Mouse (Mus musculus) forebrain, embryonic 15.5 days (tissue): ENCODE data around the gene Brd7. TPM values are rescaled to one million over a fixed set of nuclear protein-coding genes. Genes with fewer than 3 reads are reported as not detected.

Experiments
- ATAC-seq: fragments of 200-750 bp; cut with Nextera tagmentation; replicated peaks from 2 replicates; pipeline ENCODE4 v1.8.0; 2017; ENCODE audit warnings: mild to moderate bottlenecking, moderate TSS enrichment, moderate library complexity
- H3K27ac ChIP-seq: fragments of 300-500 bp; sonication (generic); replicated peaks from 2 replicates; pipeline ENCODE4 v1.5.1; 2015; ENCODE audit warnings: mild to moderate bottlenecking, inconsistent platforms
- H3K27me3 ChIP-seq: fragments of 300-500 bp; sonication (generic); 2 replicates; pipeline ENCODE4 v1.6.1; 2015; ENCODE audit warnings: inconsistent platforms
- H3K36me3 ChIP-seq: fragments of 300-500 bp; sonication (generic); 2 replicates; pipeline ENCODE4 v1.6.1; 2015; ENCODE audit warnings: mild to moderate bottlenecking, inconsistent platforms
- H3K4me1 ChIP-seq: fragments of 300-500 bp; sonication (generic); 2 replicates; pipeline ENCODE4 v1.6.1; 2015; ENCODE audit warnings: inconsistent platforms
- H3K4me2 ChIP-seq: fragments of 300-500 bp; sonication (generic); replicated peaks from 2 replicates; pipeline ENCODE4 v1.6.1; 2015; ENCODE audit warnings: mild to moderate bottlenecking, inconsistent platforms
- H3K4me3 ChIP-seq: fragments of 300-500 bp; sonication (generic); 2 replicates; pipeline ENCODE4 v1.5.1; 2015; ENCODE audit warnings: mild to moderate bottlenecking, inconsistent platforms
- H3K9ac ChIP-seq: fragments of 300-500 bp; sonication (generic); replicated peaks from 2 replicates; pipeline ENCODE4 v1.6.1; 2015; ENCODE audit warnings: mild to moderate bottlenecking, inconsistent platforms
- H3K9me3 ChIP-seq: fragments of 300-500 bp; sonication (generic); 2 replicates; pipeline ENCODE4 v1.6.1; 2016; ENCODE audit warnings: inconsistent platforms
- WGBS: fragments of 180-500 bp; shearing (Covaris S2); methylation state at CpG from one replicate; pipeline ENCODE4 v1.1.7; 2015; ENCODE audit warnings: mixed read lengths; 5-methylcytosine and 5-hydroxymethylcytosine counted together
- polyA plus RNA-seq: library from polyadenylated mRNA; unstranded; fragments of >200 nt; fragmentation: Nextera tagmentation; extraction: Ambion mirVana; gene quantifications from 2 replicates; pipeline ENCODE4 v1.2.1, GENCODE M21; 2015

The Brd7 gene
- polyA plus RNA-seq, 1 experiment from 2014 or later, result 68.7 TPM

DNA sequence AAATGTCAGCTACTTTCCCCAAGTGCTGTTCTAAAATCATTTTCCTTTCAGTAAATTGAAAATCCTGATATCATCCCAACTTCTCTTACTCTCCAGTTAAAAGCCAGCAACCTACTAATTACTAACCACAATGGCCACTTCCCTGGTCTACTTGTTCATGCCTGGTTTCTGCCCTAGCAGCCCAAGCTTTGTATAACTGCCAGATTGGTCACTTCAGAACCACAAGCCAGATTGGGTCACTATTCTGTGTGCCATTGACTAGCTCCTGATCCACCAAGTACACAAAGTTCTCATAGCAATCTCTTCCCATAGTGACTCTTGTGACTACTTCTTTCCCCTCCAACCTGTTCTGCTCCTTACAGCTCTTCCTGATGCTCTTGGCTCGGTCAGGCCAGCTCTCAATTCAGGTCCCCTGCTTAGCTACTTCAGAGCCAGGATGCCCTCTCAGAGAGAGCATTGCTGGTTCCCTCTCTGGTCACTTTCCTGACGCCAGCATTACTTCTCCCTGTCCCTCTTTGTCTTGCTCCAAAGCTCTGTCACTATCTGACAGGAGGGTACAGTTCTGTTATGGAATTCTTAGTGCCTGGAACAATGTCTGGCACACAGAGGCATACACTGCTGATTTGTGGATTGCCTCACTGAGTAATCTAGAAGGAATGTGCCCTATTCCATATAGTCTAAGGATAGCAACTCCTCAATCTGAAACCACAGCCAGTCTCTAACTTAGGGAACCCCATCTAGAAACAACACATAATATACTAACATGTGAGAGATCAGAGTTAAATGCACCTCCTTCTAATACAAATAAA is 21.9 kb downstream of the Brd7 start:
- Histone ChIP-seq H3K9ac (no peak overlapping the region), H3K27ac (no peak overlapping the region), H3K36me3 (peaks cover 88% of the 10 kb centered on the region), H3K4me1 (0 out of 2 replicates have a peak, but pooled peaks cover 5% of the 10 kb centered on the region), H3K4me3 (no peak overlapping the region), H3K27me3 (no peaks in the 10 kb centered on the region), H3K9me3 (no peaks in the 10 kb centered on the region), H3K4me2 (no peak overlapping the region)
- no peak for ATAC-seq
- WGBS, result 90% methylated on average over 2 of the region's 2 CpGs

- no peak overlapping the region for H3K27ac ChIP-seq
- no peak overlapping the region for H3K4me3 ChIP-seq
- no peaks in the 10 kb centered on the region for H3K9me3 ChIP-seq
- no peak overlapping the region for H3K9ac ChIP-seq
- no peak overlapping the region for H3K4me2 ChIP-seq
- H3K27me3 ChIP-seq, result no peaks in the 10 kb centered on the region
- H3K36me3 ChIP-seq, result peaks cover 88% of the 10 kb centered on the region
- 0 out of 2 replicates have a peak, but pooled peaks cover 5% of the 10 kb centered on the region for H3K4me1 ChIP-seq
- no peak for ATAC-seq
- 50% methylated on average over 3 of the region's 3 CpGs for WGBS
Observed at GRCm38 (mm10) chr8:88339221-88339620, 22.8 kb downstream of the Brd7 start.

GRCm38 (mm10) chr8:88334975-88335374 is 27.0 kb downstream of the Brd7 start:
- no peak for ATAC-seq
- Histone ChIP-seq H3K36me3 (peaks cover 83% of the 10 kb centered on the region), H3K27me3 (no peaks in the 10 kb centered on the region), H3K4me1 (0 out of 2 replicates have a peak, but pooled peaks cover 5% of the 10 kb centered on the region), H3K27ac (no peak overlapping the region), H3K4me2 (no peak overlapping the region), H3K9ac (no peak overlapping the region), H3K9me3 (no peaks in the 10 kb centered on the region), H3K4me3 (no peak overlapping the region)
- 91% methylated on average over 3 of the region's 3 CpGs for WGBS

GRCm38 (mm10) chr8:88334384-88334783 is 27.6 kb downstream of the Brd7 start:
- no peak overlapping the region for H3K4me2 ChIP-seq
- H3K27ac ChIP-seq, result no peak overlapping the region
- no peak for ATAC-seq
- peaks cover 82% of the 10 kb centered on the region for H3K36me3 ChIP-seq
- 83% methylated on average over 2 of the region's 2 CpGs for WGBS
- no peak overlapping the region for H3K9ac ChIP-seq
- H3K9me3 ChIP-seq, result no peaks in the 10 kb centered on the region
- 0 out of 2 replicates have a peak, but pooled peaks cover 3% of the 10 kb centered on the region for H3K4me1 ChIP-seq
- H3K4me3 ChIP-seq, result no peak overlapping the region
- H3K27me3 ChIP-seq, result no peaks in the 10 kb centered on the region

GRCm38 (mm10) chr8:88330816-88331215 is 31.2 kb downstream of the Brd7 start:
- no peaks in the 10 kb centered on the region for H3K4me1 ChIP-seq
- no peak overlapping the region for H3K4me3 ChIP-seq
- no peak overlapping the region for H3K4me2 ChIP-seq
- no peak for ATAC-seq
- no peak overlapping the region for H3K27ac ChIP-seq
- WGBS, result 92% methylated on average over 3 of the region's 3 CpGs
- H3K9ac ChIP-seq, result no peak overlapping the region
- no peaks in the 10 kb centered on the region for H3K27me3 ChIP-seq
- no peaks in the 10 kb centered on the region for H3K9me3 ChIP-seq
- peaks cover 81% of the 10 kb centered on the region for H3K36me3 ChIP-seq

GRCm38 (mm10) chr8:88328689-88329088 is 33.3 kb downstream of the Brd7 start:
- Histone ChIP-seq H3K27me3 (no peaks in the 10 kb centered on the region), H3K27ac (no peak overlapping the region), H3K9me3 (no peaks in the 10 kb centered on the region), H3K4me1 (no peaks in the 10 kb centered on the region), H3K4me3 (no peak overlapping the region), H3K4me2 (no peak overlapping the region), H3K9ac (no peak overlapping the region), H3K36me3 (peaks cover 69% of the 10 kb centered on the region)
- 72% methylated on average over 6 of the region's 6 CpGs for WGBS
- ATAC-seq, result no peak

- H3K9ac ChIP-seq, result no peak overlapping the region
- no peak overlapping the region for H3K4me2 ChIP-seq
- no peaks in the 10 kb centered on the region for H3K4me1 ChIP-seq
- H3K36me3 ChIP-seq, result peaks cover 48% of the 10 kb centered on the region
- H3K27ac ChIP-seq, result no peak overlapping the region
- no peak for ATAC-seq
- H3K9me3 ChIP-seq, result no peaks in the 10 kb centered on the region
- H3K27me3 ChIP-seq, result no peaks in the 10 kb centered on the region
- H3K4me3 ChIP-seq, result no peak overlapping the region
- 98% methylated on average over 12 of the region's 12 CpGs for WGBS
Observed at GRCm38 (mm10) chr8:88326328-88326727, 35.7 kb downstream of the Brd7 start.

DNA sequence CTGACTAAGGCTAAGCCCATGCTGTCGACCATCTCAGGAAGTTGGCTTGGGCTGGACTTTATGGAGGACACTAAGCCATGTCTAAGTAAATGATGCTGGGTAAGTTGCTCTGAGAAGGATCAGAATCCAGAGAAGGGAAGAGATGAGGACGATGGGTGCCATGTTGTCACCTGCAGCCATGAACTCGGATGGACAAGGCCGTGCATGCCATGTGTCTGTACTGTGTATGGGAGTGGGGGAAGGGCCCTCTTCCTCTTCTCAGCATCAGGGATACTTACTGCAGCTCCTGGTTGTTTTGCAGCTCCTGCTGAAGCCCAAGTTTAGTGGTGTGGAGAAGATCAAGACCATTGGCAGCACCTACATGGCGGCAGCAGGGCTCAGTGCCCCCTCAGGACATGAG is 36.2 kb downstream of the Brd7 start:
- no peak overlapping the region for H3K27ac ChIP-seq
- ATAC-seq, result no peak
- 95% methylated on average over 5 of the region's 5 CpGs for WGBS

DNA sequence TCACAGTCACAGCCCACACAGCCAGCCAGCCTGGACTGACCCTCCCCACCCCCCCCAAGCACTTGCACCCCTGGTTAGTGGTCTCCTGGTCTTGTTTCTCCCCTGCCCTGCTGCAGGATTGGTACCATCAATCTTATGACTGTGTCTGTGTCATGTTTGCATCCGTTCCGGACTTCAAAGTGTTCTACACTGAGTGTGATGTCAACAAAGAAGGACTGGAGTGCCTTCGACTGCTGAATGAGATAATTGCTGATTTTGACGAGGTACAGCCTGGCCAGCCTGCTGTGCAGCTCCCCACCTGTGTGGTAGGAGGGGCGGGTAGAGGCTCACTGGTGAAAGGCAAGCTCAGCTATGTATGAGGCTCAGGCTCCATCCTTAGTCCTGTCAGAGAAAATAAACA is 36.7 kb downstream of the Brd7 start:
- Histone ChIP-seq H3K9ac (no peak overlapping the region), H3K4me1 (no peaks in the 10 kb centered on the region), H3K36me3 (peaks cover 44% of the 10 kb centered on the region), H3K27me3 (no peaks in the 10 kb centered on the region), H3K4me3 (no peak overlapping the region), H3K27ac (no peak overlapping the region), H3K9me3 (no peaks in the 10 kb centered on the region), H3K4me2 (no peak overlapping the region)
- no peak for ATAC-seq
- 57% methylated on average over 5 of the region's 5 CpGs for WGBS

More for the DNA sequence above, 36.2 kb downstream of the Brd7 start:
- no peak overlapping the region for H3K4me2 ChIP-seq
- H3K9me3 ChIP-seq, result no peaks in the 10 kb centered on the region
- H3K9ac ChIP-seq, result no peak overlapping the region
- H3K27me3 ChIP-seq, result no peaks in the 10 kb centered on the region
- no peak overlapping the region for H3K4me3 ChIP-seq
- peaks cover 44% of the 10 kb centered on the region for H3K36me3 ChIP-seq
- H3K4me1 ChIP-seq, result no peaks in the 10 kb centered on the region

- 91% methylated on average over 11 of the region's 11 CpGs for WGBS
- H3K9me3 ChIP-seq, result no peaks in the 10 kb centered on the region
- H3K4me2 ChIP-seq, result no peak overlapping the region
- no peaks in the 10 kb centered on the region for H3K27me3 ChIP-seq
- H3K4me3 ChIP-seq, result no peak overlapping the region
- H3K36me3 ChIP-seq, result peaks cover 39% of the 10 kb centered on the region
- H3K4me1 ChIP-seq, result no peaks in the 10 kb centered on the region
- no peak overlapping the region for H3K9ac ChIP-seq
- no peak for ATAC-seq
- no peak overlapping the region for H3K27ac ChIP-seq
Observed at GRCm38 (mm10) chr8:88324760-88325159, 37.2 kb downstream of the Brd7 start.

DNA sequence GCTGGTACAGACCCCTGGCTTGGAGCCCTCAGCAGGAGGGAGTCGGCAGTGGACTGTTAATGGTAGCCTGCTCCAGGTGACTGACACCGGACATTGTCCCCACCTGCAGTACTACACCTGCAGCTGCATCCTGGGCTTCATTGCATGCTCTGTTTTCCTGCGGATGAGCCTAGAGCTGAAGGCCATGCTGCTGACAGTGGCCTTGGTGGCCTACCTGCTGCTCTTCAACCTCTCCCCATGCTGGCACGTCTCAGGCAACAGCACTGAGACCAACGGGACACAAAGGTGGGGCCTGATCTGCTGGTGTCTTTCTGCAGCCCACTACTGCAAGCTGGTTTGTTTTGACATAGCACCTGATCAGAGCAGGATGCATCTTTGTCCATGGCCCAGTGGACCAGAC is 38.5 kb downstream of the Brd7 start:
- Histone ChIP-seq H3K27me3 (no peaks in the 10 kb centered on the region), H3K36me3 (peaks cover 28% of the 10 kb centered on the region), H3K9me3 (no peaks in the 10 kb centered on the region), H3K4me2 (no peak overlapping the region), H3K27ac (no peak overlapping the region), H3K4me3 (no peak overlapping the region), H3K9ac (no peak overlapping the region), H3K4me1 (no peaks in the 10 kb centered on the region)
- ATAC-seq, result no peak
- 91% methylated on average over 5 of the region's 5 CpGs for WGBS

DNA sequence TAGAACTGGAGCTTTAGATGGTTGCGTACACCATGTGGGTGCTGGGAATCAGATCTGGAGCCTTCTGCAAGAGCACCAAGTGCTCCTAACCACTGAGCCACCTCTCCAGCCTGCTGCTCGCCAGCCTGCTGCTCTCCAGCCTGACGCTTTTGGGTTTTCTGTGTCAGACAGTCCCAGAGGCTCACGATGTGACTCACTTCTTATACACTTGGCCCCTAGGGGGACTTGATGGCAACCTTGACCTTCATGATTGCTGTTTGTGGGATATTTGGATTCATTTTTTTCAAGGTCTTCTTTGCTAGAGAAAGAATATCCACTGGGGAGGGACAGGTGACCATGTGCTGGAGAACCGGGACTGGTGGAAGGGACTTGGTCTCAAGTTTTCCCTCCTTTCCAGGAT is 40.6 kb downstream of the Brd7 start:
- Histone ChIP-seq H3K27me3 (no peaks in the 10 kb centered on the region), H3K9me3 (no peaks in the 10 kb centered on the region), H3K4me3 (no peak overlapping the region), H3K27ac (no peak overlapping the region), H3K36me3 (peaks cover 15% of the 10 kb centered on the region), H3K4me1 (peaks cover 10% of the 10 kb centered on the region), H3K9ac (no peak overlapping the region), H3K4me2 (no peak overlapping the region)
- WGBS, result 88% methylated on average over 5 of the region's 5 CpGs
- ATAC-seq, result no peak

DNA sequence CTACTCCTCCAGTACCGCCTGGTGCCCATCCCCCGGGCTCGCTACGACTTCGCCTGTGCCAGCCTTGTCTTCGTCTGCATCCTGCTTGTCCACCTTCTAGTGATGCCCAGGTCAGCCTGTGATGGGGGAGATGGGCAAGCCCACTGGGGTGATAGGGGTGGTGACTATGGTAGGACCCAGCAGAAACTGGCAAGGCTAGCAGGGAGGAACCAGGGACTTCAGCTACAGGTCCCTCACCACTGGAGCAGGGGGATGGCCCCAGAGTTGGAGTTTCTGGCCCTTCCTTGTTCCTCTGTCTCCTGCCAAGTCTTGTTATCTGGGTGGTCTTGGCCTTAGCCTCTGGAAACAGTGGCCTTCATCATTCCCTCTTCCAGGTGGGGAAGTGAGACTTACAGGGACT is 41.9 kb downstream of the Brd7 start:
- Histone ChIP-seq H3K4me2 (no peak overlapping the region), H3K9ac (no peak overlapping the region), H3K27me3 (no peaks in the 10 kb centered on the region), H3K9me3 (no peaks in the 10 kb centered on the region), H3K27ac (no peak overlapping the region), H3K4me3 (no peak overlapping the region), H3K4me1 (peaks cover 16% of the 10 kb centered on the region), H3K36me3 (peaks cover 4% of the 10 kb centered on the region; the same call in 1 of the 2 replicates)
- 89% methylated on average over 6 of the region's 6 CpGs for WGBS
- no peak for ATAC-seq
